Mouse (Mus musculus) effector memory CD4-positive, alpha-beta T cell, adult 7 months (primary cell): ENCODE data around the gene Hspa2. TPM values are rescaled to one million over a fixed set of nuclear protein-coding genes. Genes with fewer than 3 reads are reported as not detected.

Experiments
- polyA plus RNA-seq: library from polyadenylated mRNA; unstranded; fragments of 100-300 nt; shearing (Covaris generic); gene quantifications from one replicate; pipeline ENCODE4 v1.2.1, GENCODE M21; 2017

Gene Hspa2
- polyA plus RNA-seq: 9.6 TPM

DNA sequence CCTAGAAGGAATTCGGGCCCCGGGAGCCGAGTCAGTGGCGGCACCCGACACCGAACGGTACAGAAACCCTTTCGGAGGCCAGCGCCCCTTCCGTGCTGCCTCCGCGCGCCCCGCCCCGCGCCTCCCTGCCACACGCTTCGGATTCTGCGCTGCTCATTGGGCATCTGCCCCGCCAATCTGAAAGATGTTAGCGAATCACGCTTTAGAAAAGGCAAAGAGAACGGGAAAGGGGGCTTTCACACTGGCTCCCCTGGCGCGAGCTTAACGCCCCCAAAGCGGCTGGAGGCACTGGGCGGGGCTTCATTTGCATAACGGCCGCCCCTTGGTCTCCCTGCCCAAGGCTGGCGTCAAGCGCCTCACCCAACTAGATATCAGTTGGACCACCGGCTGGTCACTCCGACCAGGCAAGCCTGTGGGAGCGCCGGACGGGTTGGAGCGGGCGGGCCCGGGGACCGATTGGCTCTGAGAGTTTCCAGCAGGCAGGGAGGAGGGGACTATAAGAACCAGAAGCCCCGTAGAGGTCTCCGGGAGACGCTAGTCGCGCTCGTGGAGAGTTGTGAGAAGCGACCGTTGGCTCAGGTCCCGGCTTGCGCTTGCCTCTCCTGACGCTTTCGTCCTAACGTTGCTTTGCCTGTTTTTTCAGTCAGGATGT lies at the start of gene Hspa2:
Gene Hspa2, plus strand, starts transcription at position 291 of the 652 bp plus-strand sequence.

DNA sequence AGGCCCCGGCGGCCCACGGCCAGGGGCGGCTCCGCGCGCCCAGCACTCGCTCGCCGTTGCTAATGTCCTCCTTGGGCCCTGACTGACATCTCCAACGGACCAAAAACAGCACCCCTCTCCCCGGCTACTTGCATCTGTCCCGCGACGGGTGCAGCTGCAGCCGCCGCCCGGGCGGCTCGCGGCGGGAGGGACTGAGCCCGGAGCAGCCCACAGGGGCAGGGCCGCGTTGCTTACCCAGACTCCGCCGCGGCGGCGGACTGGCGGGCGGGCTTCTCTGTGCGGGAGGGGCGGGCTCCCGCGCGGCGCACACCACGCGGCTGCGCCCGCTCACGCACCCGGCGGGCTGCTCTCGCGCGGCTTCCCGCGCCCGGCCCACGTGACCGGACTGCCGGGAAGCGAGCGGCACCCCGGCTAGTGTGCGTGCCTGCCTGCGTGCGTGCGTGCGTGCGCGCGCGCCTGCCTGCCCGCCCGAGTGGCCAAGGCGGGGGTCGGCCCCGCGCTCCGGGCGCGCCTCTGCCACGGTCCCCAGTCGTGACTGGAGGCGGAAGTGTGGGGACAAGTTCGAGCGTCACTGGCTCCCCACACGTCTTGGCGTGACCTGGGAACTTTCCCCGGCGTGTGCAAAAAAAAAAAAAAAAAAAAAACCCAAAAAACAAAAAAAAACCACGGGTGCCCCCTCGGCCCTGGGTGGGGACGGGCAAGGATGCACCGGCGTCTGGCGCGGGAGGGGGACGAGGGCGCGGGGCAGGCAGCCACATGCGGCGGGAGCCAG lies 34.6 kb upstream of the Hspa2 start, which contains the start of gene Zbtb25:
Gene Zbtb25, minus strand, starts transcription at position 397 of the 772 bp plus-strand sequence.

DNA sequence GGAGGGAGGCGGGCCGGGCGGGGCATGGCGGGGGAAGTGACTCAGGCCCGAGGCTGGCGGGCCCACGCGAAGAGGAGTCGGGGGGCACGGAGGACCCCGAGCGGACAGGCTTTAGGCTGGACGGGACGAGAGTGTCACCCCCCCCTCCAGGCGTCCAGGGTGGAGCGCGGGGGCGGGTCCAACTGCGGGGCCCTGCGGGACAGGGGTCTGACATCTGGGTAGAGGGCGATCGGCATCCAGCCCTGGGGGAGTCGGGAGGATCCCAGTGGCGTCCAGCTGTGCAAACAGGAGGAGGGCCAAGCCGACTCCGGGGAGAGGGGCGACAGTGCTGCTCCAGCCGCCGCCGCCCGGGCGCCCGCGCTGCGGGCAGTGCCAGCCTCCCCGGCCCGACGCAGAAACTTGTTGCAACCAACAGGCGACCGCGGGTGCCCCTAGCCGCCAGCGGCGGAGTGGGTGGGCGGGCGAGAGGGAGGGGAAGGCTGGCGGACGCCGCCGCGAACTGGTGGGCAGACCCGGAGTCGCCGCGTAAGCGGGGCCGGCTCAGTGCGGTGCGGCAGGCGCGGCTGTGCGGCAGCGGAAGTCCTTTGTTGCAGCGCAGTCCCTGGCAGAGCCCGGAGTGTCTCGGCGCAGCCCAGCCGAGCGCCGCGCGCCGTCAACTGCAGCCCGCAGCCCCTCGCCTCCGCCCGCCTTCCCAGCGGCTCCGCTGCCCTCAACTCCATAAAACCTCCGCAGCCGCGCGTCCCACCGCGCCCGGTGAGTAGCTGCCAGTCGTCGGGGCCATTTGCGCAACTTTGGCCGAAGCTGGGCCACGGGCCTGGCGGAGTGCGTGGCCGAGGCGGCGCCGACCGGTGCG lies 33.8 kb upstream of the Hspa2 start, which contains the start of gene Zbtb1:
Gene Zbtb1, plus strand, starts transcription at position 289 of the 853 bp plus-strand sequence.

DNA sequence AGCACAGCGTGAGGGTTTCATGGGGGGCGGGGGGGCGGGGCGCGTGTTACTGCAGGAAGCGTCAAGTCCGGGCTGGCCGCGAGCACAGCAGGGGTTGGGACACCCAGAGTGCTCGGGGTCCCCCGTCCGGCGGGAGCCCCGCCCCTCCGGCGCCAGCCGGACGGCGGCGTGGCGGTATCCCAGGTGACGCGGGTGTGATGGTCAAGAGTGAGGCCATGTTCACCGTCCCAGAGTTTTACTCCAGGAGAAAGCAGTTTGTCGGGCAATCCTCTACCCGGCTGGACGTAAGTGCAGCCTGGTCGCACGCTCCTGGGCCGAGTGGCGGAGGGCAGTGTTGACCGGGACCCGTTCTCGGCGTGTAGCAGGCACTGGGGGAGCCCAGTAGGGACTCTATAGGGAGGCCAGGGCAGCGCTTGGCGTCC lies 13.5 kb downstream of the Hspa2 start, which contains the start of gene Ppp1r36:
Gene Ppp1r36, plus strand, starts transcription at position 106 of the 422 bp plus-strand sequence.

Other genes with a start within 250 kb of the Hspa2 start
- gene Esr2, start 226.9 kb upstream of the Hspa2 start, polyA plus RNA-seq: 0.16 TPM
- not detected for gene Tex21, start 157.4 kb upstream of the Hspa2 start, polyA plus RNA-seq
- 36.4 TPM for gene Mthfd1, start 148.9 kb upstream of the Hspa2 start, polyA plus RNA-seq
- gene Akap5, start 79.3 kb upstream of the Hspa2 start, polyA plus RNA-seq: 1.3 TPM
- gene Zbtb25, start 34.6 kb upstream of the Hspa2 start, polyA plus RNA-seq: 188 TPM
- 37.1 TPM for gene Zbtb1, start 33.9 kb upstream of the Hspa2 start, polyA plus RNA-seq
- not detected for gene Ppp1r36, start 13.4 kb downstream of the Hspa2 start, polyA plus RNA-seq
- gene Plekhg3, start 126.7 kb downstream of the Hspa2 start, polyA plus RNA-seq: 4.2 TPM